Mouse (Mus musculus) ES-Bruce4 (cell line): ENCODE results near the gene Pnmt. TPM values are rescaled to one million over a fixed set of nuclear protein-coding genes. Genes with fewer than 3 reads are reported as not detected.

Source experiments
- H3K27ac ChIP-seq: 2 replicates; pipeline ENCODE4 v1.5.1; 2012; ENCODE audit warnings: low read length, inconsistent platforms; ENCODE audit not compliant: insufficient read depth
- H3K27me3 ChIP-seq: 2 replicates; pipeline ENCODE4 v1.6.1; 2012; ENCODE audit warnings: mild to moderate bottlenecking, low read length, inconsistent platforms; ENCODE audit not compliant: control insufficient read depth, poor library complexity, insufficient read depth, severe bottlenecking
- H3K36me3 ChIP-seq: 2 replicates; pipeline ENCODE4 v1.6.1; 2012; ENCODE audit warnings: inconsistent platforms, mild to moderate bottlenecking, low read length, moderate library complexity; ENCODE audit not compliant: control insufficient read depth, poor library complexity, insufficient read depth, severe bottlenecking
- H3K4me1 ChIP-seq: one replicate; pipeline ENCODE4 v1.8.1; 2011; ENCODE audit warnings: low read length; ENCODE audit not compliant: control insufficient read depth, insufficient read depth
- H3K4me3 ChIP-seq: 2 replicates; pipeline ENCODE4 v1.5.1; 2011; ENCODE audit warnings: low read depth, mild to moderate bottlenecking, low read length
- H3K9ac ChIP-seq: 2 replicates; pipeline ENCODE4 v1.6.1; 2012; ENCODE audit warnings: low read depth, mild to moderate bottlenecking, inconsistent platforms; ENCODE audit not compliant: poor library complexity, severe bottlenecking
- H3K9me3 ChIP-seq: replicated peaks from 2 replicates; pipeline ENCODE4 v1.6.1; 2012; ENCODE audit warnings: mild to moderate bottlenecking, low read length, inconsistent platforms; ENCODE audit not compliant: control insufficient read depth, poor library complexity, insufficient read depth, severe bottlenecking
- CTCF ChIP-seq: IDR thresholded peaks from one replicate; pipeline ENCODE4 v1.8.1; 2011; ENCODE audit warnings: low read depth, low read length
- EP300 ChIP-seq: IDR thresholded peaks from 2 replicates; pipeline ENCODE4 v1.6.1; 2011; ENCODE audit warnings: low read depth, low read length; ENCODE audit not compliant: insufficient read depth
- POLR2A ChIP-seq: IDR thresholded peaks from one replicate; pipeline ENCODE4 v1.8.1; 2011; ENCODE audit warnings: low read length; ENCODE audit not compliant: insufficient read depth
- polyA plus RNA-seq: library from polyadenylated mRNA; stranded (reverse); fragments of >200 nt; gene quantifications from 2 replicates; pipeline ENCODE4 v1.2.4, GENCODE M21; 2011; ENCODE audit warnings: low read depth; ENCODE audit not compliant: missing spikeins, insufficient read depth, insufficient read length

Pnmt gene
- polyA plus RNA-seq, 1 experiment: not detected

GRCm38 (mm10) chr11:98349308-98349707, 36.9 kb upstream of the Pnmt start:
- peaks cover 3% of the 10 kb centered on the region for H3K4me1 ChIP-seq
- H3K36me3 ChIP-seq: no peaks in the 10 kb centered on the region
- peak overlapping the region; percentile 68 for H3K9ac ChIP-seq
- peaks cover 7% of the 10 kb centered on the region for H3K27me3 ChIP-seq
- TF ChIP-seq POLR2A: no peak
- no peak for TF ChIP-seq CTCF
- no peaks in the 10 kb centered on the region for H3K9me3 ChIP-seq
- no peak overlapping the region for H3K27ac ChIP-seq
- H3K4me3 ChIP-seq: peak overlapping the region; percentile 62

- no peak overlapping the region for H3K4me3 ChIP-seq
Observed at GRCm38 (mm10) chr11:98352272-98352990, 33.8 kb upstream of the Pnmt start.

GRCm38 (mm10) chr11:98353651-98354211, 32.5 kb upstream of the Pnmt start:
- Histone ChIP-seq H3K27me3 (peaks cover 3% of the 10 kb centered on the region), H3K4me1 (peaks cover 3% of the 10 kb centered on the region), H3K9me3 (no peaks in the 10 kb centered on the region), H3K9ac (no peak overlapping the region), H3K4me3 (no peak overlapping the region), H3K36me3 (no peaks in the 10 kb centered on the region), H3K27ac (no peak overlapping the region)
- TF ChIP-seq EP300 (no peak), POLR2A (no peak), CTCF (no peak)

More at GRCm38 (mm10) chr11:98352272-98352990, 33.8 kb upstream of the Pnmt start:
- H3K9me3 ChIP-seq: no peaks in the 10 kb centered on the region
- H3K36me3 ChIP-seq: no peaks in the 10 kb centered on the region
- H3K27ac ChIP-seq: no peak overlapping the region
- peaks cover 5% of the 10 kb centered on the region for H3K27me3 ChIP-seq
- no peak for TF ChIP-seq CTCF
- no peak for TF ChIP-seq POLR2A
- TF ChIP-seq EP300: no peak
- H3K4me1 ChIP-seq: peaks cover 3% of the 10 kb centered on the region
- H3K9ac ChIP-seq: no peak overlapping the region

- H3K36me3 ChIP-seq: no peaks in the 10 kb centered on the region
- TF ChIP-seq POLR2A: no peak
- TF ChIP-seq EP300: no peak
- TF ChIP-seq CTCF: no peak
- H3K9me3 ChIP-seq: no peaks in the 10 kb centered on the region
- no peaks in the 10 kb centered on the region; the same call in none of the 2 replicates for H3K27me3 ChIP-seq
- H3K27ac ChIP-seq: no peak overlapping the region
- no peak overlapping the region for H3K9ac ChIP-seq
- H3K4me1 ChIP-seq: peaks cover 4% of the 10 kb centered on the region
- no peak overlapping the region for H3K4me3 ChIP-seq
Observed at GRCm38 (mm10) chr11:98354445-98354844, 31.8 kb upstream of the Pnmt start.

GRCm38 (mm10) chr11:98355732-98356299, 30.4 kb upstream of the Pnmt start:
- Histone ChIP-seq H3K9me3 (no peaks in the 10 kb centered on the region), H3K4me1 (peaks cover 4% of the 10 kb centered on the region), H3K27me3 (no peaks in the 10 kb centered on the region), H3K4me3 (no peak overlapping the region), H3K9ac (no peak overlapping the region), H3K36me3 (no peaks in the 10 kb centered on the region), H3K27ac (no peak overlapping the region)
- TF ChIP-seq POLR2A (no peak), CTCF (peak; percentile 70)
